Mouse (Mus musculus) liver, embryonic 14.5 days (tissue): ENCODE data around the gene Tff1. TPM values are rescaled to one million over a fixed set of nuclear protein-coding genes. Genes with fewer than 3 reads are reported as not detected.

Source experiments
- ATAC-seq: fragments of 200-750 bp; cut with Nextera tagmentation; 2 replicates; pipeline ENCODE4 v1.8.0; 2017; ENCODE audit warnings: moderate number of reproducible peaks, mild to moderate bottlenecking, moderate library complexity; ENCODE audit not compliant: insufficient read depth
- DNase-seq, 3 experiments: peaks; one replicate each; pipeline ENCODE4 v3.0.0-alpha.2; 2012 to 2013; ENCODE audit warnings: low read depth in 3 of 3, low spot score in 3 of 3
- H3K27ac ChIP-seq: fragments of 300-500 bp; sonication (generic); 2 replicates; pipeline ENCODE4 v1.5.1; 2014; ENCODE audit warnings: moderate library complexity, mild to moderate bottlenecking, control low read depth, inconsistent platforms
- H3K27me3 ChIP-seq: fragments of 300-500 bp; sonication (generic); 2 replicates; pipeline ENCODE4 v1.6.1; 2014; ENCODE audit warnings: mild to moderate bottlenecking, low read length, moderate library complexity; ENCODE audit not compliant: control insufficient read depth, insufficient read depth
- H3K36me3 ChIP-seq: fragments of 300-500 bp; sonication (generic); replicated peaks from 2 replicates; pipeline ENCODE4 v1.6.1; 2014; ENCODE audit warnings: low read depth; ENCODE audit not compliant: control insufficient read depth, insufficient read depth
- H3K4me1 ChIP-seq, 2 experiments: fragments of 200-500 bp in 1 of 2; fragments of 300-500 bp in 1 of 2; sonication (generic) in 1 of 2; replicated peaks; 2 replicates each; pipeline ENCODE4 v1.6.1; 2012 to 2014; ENCODE audit warnings: antibody characterized with exemption in 1 of 2, inconsistent platforms in 1 of 2, low read length in 1 of 2; ENCODE audit not compliant: control insufficient read depth in 2 of 2, insufficient read depth in 2 of 2
- H3K4me2 ChIP-seq: fragments of 300-500 bp; sonication (generic); 2 replicates; pipeline ENCODE4 v1.6.1; 2014; ENCODE audit warnings: low read depth, mild to moderate bottlenecking, control low read depth, moderate library complexity
- H3K4me3 ChIP-seq, 2 experiments: fragments of 200-500 bp in 1 of 2; fragments of 300-500 bp in 1 of 2; sonication (generic) in 1 of 2; 2 replicates each; pipeline ENCODE4 v1.5.1; 2012 to 2014; ENCODE audit warnings: low read depth in 2 of 2, low read length in 2 of 2, mild to moderate bottlenecking in 2 of 2, control low read depth in 1 of 2, inconsistent platforms in 1 of 2, moderate library complexity in 1 of 2; ENCODE audit not compliant: insufficient read depth in 1 of 2
- H3K9ac ChIP-seq: fragments of 300-500 bp; sonication (generic); replicated peaks from 2 replicates; pipeline ENCODE4 v1.6.1; 2014; ENCODE audit warnings: mild to moderate bottlenecking, control low read depth, moderate library complexity
- H3K9me3 ChIP-seq: fragments of 300-500 bp; sonication (generic); 2 replicates; pipeline ENCODE4 v1.6.1; 2016; ENCODE audit warnings: low read length, mixed read lengths; ENCODE audit not compliant: control insufficient read depth
- CTCF ChIP-seq: IDR thresholded peaks from 2 replicates; pipeline ENCODE4 v1.5.1; 2016; ENCODE audit warnings: antibody characterized with exemption, low read depth, control low read depth
- EP300 ChIP-seq: IDR thresholded peaks from 2 replicates; pipeline ENCODE4 v1.6.1; 2016; ENCODE audit warnings: antibody characterized with exemption, low read depth
- WGBS: fragments of 180-500 bp; shearing (Covaris S2); extraction: QIAGEN DNeasy Blood & Tissue Kit; methylation state at CpG from one replicate; pipeline ENCODE4 v1.1.7; 2014; ENCODE audit not compliant: insufficient replicate concordance; 5-methylcytosine and 5-hydroxymethylcytosine counted together
- polyA plus RNA-seq, 2 experiments: library from polyadenylated mRNA; depleted of rRNA in 1 of 2; stranded (reverse) in 1 of 2; unstranded in 1 of 2; fragments of >200 nt; fragmentation: Nextera tagmentation in 1 of 2; extraction: Ambion mirVana in 1 of 2; gene quantifications; 2 replicates each; pipeline versions ENCODE4 v1.2.1 to v1.2.3; 2012 to 2014

Tff1 gene
- not detected in 2 replicates for polyA plus RNA-seq (2012; rRNA removed)
- not detected in 2 replicates for polyA plus RNA-seq (2014; fragmentation: Nextera tagmentation; extraction: Ambion mirVana)

- Histone ChIP-seq H3K36me3 (no peaks in the 10 kb centered on the region), H3K4me3 (no peak within 1 kb of the TSS), H3K4me2 (no peak within 1 kb of the TSS), H3K9ac (no peak within 1 kb of the TSS), H3K4me1 (no peaks in the 10 kb centered on the region), H3K27me3 (no peaks in the 10 kb centered on the region), H3K9me3 (no peaks in the 10 kb centered on the region), H3K27ac (no peak within 1 kb of the TSS)
- WGBS, result 64% methylated on average over 6 of the region's 6 CpGs
- TF ChIP-seq EP300 (no peak), CTCF (no peak)
- ATAC-seq (no peak), DNase-seq (no peak)
Measured at GRCm38 (mm10) chr17:31165127-31165526, at the start of gene Tff1. Gene Tff1, minus strand, starts transcription at chr17:31165277.

GRCm38 (mm10) chr17:31211881-31212280 lies 46.8 kb upstream of the Tff1 start:
- TF ChIP-seq EP300, result no peak
- no peak for TF ChIP-seq CTCF
- 88% methylated on average over 6 of the region's 6 CpGs for WGBS
- H3K4me1 ChIP-seq, result peaks cover 0 to 30% of the 10 kb centered on the region in 2 experiments; a peak in 3 of 4 replicates

GRCm38 (mm10) chr17:31210299-31210698 lies 45.2 kb upstream of the Tff1 start:
- Histone ChIP-seq H3K36me3 (no peaks in the 10 kb centered on the region), H3K9ac (no peak overlapping the region; the same call in 1 of the 2 replicates), H3K4me2 (peak overlapping the region; percentile 79; the same call in 1 of the 2 replicates), H3K4me1 (peaks cover 0 to 32% of the 10 kb centered on the region in 2 experiments; a peak in 3 of 4 replicates), H3K27me3 (no peaks in the 10 kb centered on the region), H3K4me3 (no peak overlapping the region), H3K9me3 (no peaks in the 10 kb centered on the region), H3K27ac (peak overlapping the region; percentile 65)
- WGBS, result 15% methylated on average over 7 of the region's 7 CpGs
- TF ChIP-seq EP300, result peak; percentile 62
- TF ChIP-seq CTCF, result no peak
- ATAC-seq, result peak; percentile 83
- DNase-seq, result peak; percentile 64 to 70 (median 66)

More at GRCm38 (mm10) chr17:31211881-31212280, 46.8 kb upstream of the Tff1 start:
- no peaks in the 10 kb centered on the region for H3K9me3 ChIP-seq
- no peak overlapping the region for H3K9ac ChIP-seq
- H3K36me3 ChIP-seq, result no peaks in the 10 kb centered on the region; the same call in 1 of the 2 replicates
- H3K4me2 ChIP-seq, result no peak overlapping the region
- no peak for ATAC-seq
- no peaks in the 10 kb centered on the region for H3K27me3 ChIP-seq
- DNase-seq, result no peak
- no peak overlapping the region for H3K4me3 ChIP-seq
- H3K27ac ChIP-seq, result no peak overlapping the region

GRCm38 (mm10) chr17:31209376-31209930 lies 44.4 kb upstream of the Tff1 start:
- ATAC-seq (no peak), DNase-seq (no peak)
- WGBS, result 76% methylated on average over 11 of the region's 11 CpGs
- Histone ChIP-seq H3K27ac (peak overlapping the region; percentile 65; the same call in 1 of the 2 replicates), H3K9ac (no peak overlapping the region), H3K4me3 (peak overlapping the region in 1 of 2 experiments; percentile 55; a peak in 1 of 4 replicates), H3K4me2 (peak overlapping the region; percentile 79), H3K4me1 (peaks cover 0 to 32% of the 10 kb centered on the region in 2 experiments; a peak in 3 of 4 replicates), H3K27me3 (no peaks in the 10 kb centered on the region), H3K36me3 (no peaks in the 10 kb centered on the region), H3K9me3 (no peaks in the 10 kb centered on the region)
- no peak for TF ChIP-seq EP300
- TF ChIP-seq CTCF, result no peak

- Histone ChIP-seq H3K4me3 (peak overlapping the region; percentile 55 to 65), H3K4me1 (peaks cover 0 to 32% of the 10 kb centered on the region in 2 experiments; a peak in 3 of 4 replicates), H3K36me3 (no peaks in the 10 kb centered on the region), H3K9me3 (no peaks in the 10 kb centered on the region), H3K4me2 (peak overlapping the region; percentile 79), H3K9ac (peak overlapping the region; percentile 71), H3K27ac (peak overlapping the region; percentile 51), H3K27me3 (no peaks in the 10 kb centered on the region)
- no peak for ATAC-seq
- TF ChIP-seq CTCF (no peak), EP300 (no peak)
- whole genome bisulfite sequencing, result 22% methylated on average over 8 of the region's 8 CpGs
- DNase-seq, result no peak
Measured at GRCm38 (mm10) chr17:31208654-31209053, 43.6 kb upstream of the Tff1 start.
